Mouse (Mus musculus) kidney, embryonic 16.5 days (tissue): ENCODE data around the gene Dusp23. TPM values are rescaled to one million over a fixed set of nuclear protein-coding genes. Genes with fewer than 3 reads are reported as not detected.
A peak's percentile ranks its signal among the peaks of the same experiment; 100 is the strongest.

Source experiments
- ATAC-seq: fragments of 200-750 bp; cut with Nextera tagmentation; 2 replicates; pipeline ENCODE4 v1.8.0; 2017; ENCODE audit warnings: moderate TSS enrichment; ENCODE audit not compliant: low FRiP score, low TSS enrichment
- H3K27ac ChIP-seq: fragments of 300-500 bp; sonication (generic); 2 replicates; pipeline ENCODE4 v1.5.1; 2014; ENCODE audit warnings: low read length
- H3K27me3 ChIP-seq: fragments of 300-500 bp; sonication (generic); 2 replicates; pipeline ENCODE4 v1.6.1; 2014; ENCODE audit warnings: low read length, control low read depth, mixed read lengths; ENCODE audit not compliant: insufficient read depth
- H3K36me3 ChIP-seq: fragments of 300-500 bp; sonication (generic); 2 replicates; pipeline ENCODE4 v1.6.1; 2014; ENCODE audit warnings: low read length, control low read depth, mixed read lengths; ENCODE audit not compliant: insufficient read depth
- H3K4me1 ChIP-seq: fragments of 300-500 bp; sonication (generic); 2 replicates; pipeline ENCODE4 v1.6.1; 2014; ENCODE audit warnings: low read length, control low read depth, mixed read lengths; ENCODE audit not compliant: insufficient read depth
- H3K4me2 ChIP-seq: fragments of 300-500 bp; sonication (generic); replicated peaks from 2 replicates; pipeline ENCODE4 v1.6.1; 2014; ENCODE audit warnings: low read depth, low read length
- H3K4me3 ChIP-seq: fragments of 300-500 bp; sonication (generic); 2 replicates; pipeline ENCODE4 v1.5.1; 2014; ENCODE audit warnings: mild to moderate bottlenecking, low read length
- H3K9ac ChIP-seq: fragments of 300-500 bp; sonication (generic); replicated peaks from 2 replicates; pipeline ENCODE4 v1.6.1; 2014; ENCODE audit warnings: low read length
- H3K9me3 ChIP-seq: fragments of 300-500 bp; sonication (generic); 2 replicates; pipeline ENCODE4 v1.6.1; 2016; ENCODE audit warnings: low read length, control low read depth
- WGBS: fragments of 180-500 bp; shearing (Covaris S2); extraction: QIAGEN DNeasy Blood & Tissue Kit; methylation state at CpG from one replicate; pipeline ENCODE4 v1.1.7; 2014; 5-methylcytosine and 5-hydroxymethylcytosine counted together
- polyA plus RNA-seq: library from polyadenylated mRNA; unstranded; fragments of >200 nt; fragmentation: Nextera tagmentation; extraction: Ambion mirVana; gene quantifications from 2 replicates; pipeline ENCODE4 v1.2.1, GENCODE M21; 2015

Dusp23 gene
- polyA plus RNA-seq, 1 experiment from 2014 or later = 18.5 TPM

- ATAC-seq = peak; percentile 44; the same call in 1 of the 2 replicates
- Histone ChIP-seq H3K27me3 (no peaks in the 10 kb centered on the region), H3K4me2 (no peak overlapping the region), H3K9me3 (no peaks in the 10 kb centered on the region), H3K4me1 (peaks cover 24% of the 10 kb centered on the region), H3K27ac (no peak overlapping the region), H3K4me3 (no peak overlapping the region), H3K36me3 (no peaks in the 10 kb centered on the region), H3K9ac (no peak overlapping the region)
- 25% methylated on average over 10 of the region's 10 CpGs for WGBS
Measured at GRCm38 (mm10) chr1:172651288-172651987, 18.7 kb upstream of the Dusp23 start.

DNA sequence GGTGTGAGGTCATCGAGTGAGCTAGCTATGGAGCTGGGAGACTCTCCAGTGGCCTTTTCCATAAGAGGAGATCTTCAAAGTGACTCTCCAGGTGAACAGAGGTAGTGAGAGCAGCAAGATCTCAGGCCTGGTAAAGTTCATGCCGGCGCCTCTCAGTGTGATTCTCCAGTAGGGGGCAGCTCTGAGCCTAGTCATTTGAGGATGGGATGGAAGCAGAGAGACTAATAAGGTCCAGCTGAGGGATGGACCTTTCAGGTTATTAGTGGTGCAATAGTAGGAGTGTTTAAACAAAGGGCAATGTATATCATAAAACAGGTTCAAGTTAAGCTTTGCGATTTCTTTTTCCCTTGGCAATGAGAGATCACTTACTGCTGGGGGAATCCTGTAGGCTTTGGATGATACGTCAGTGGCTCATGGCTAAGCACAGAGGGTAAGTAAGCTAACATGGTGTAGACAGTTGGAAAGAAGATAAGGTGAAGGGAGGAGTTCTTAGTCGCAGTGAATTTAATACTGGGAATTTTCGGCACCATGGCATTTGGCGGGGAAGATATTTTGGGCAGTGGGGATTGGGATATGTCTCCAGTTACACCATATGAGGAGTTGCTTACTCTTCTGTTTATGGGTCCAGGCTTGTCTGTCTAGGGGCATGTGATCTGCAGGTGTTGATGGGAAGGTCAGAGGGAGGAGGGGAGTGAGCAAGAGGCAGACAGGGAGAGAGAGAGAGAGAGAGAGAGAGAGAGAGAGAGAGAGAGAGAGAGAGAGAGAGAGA lies 17.9 kb upstream of the Dusp23 start:
- Histone ChIP-seq H3K27me3 (no peaks in the 10 kb centered on the region), H3K9ac (no peak overlapping the region), H3K36me3 (no peaks in the 10 kb centered on the region), H3K9me3 (no peaks in the 10 kb centered on the region), H3K4me3 (no peak overlapping the region), H3K27ac (no peak overlapping the region), H3K4me2 (no peak overlapping the region), H3K4me1 (peaks cover 24% of the 10 kb centered on the region)
- peak; percentile 69; the same call in 1 of the 2 replicates for ATAC-seq
- 41% methylated on average over 8 of the region's 8 CpGs for WGBS

DNA sequence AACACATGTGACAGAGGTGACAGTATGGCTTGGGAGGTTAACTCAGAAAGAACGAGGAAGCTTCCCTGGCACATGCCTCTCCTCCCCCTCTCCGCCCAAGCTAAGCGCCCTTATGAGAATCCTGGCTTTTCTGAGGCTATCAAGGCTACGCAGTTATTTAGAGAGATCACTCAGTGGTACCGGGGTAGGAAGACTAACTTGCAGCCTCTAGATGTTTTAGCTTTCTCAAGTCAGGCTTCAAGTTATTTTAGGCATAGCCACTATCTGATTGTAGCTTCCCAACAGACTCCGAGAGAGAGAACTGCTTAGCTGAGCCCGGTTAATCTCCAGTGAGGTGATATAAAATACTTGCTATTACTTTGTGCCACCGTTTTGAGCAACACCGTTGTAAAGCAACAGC lies 16.6 kb upstream of the Dusp23 start:
- H3K27ac ChIP-seq = no peak overlapping the region
- no peak overlapping the region for H3K4me3 ChIP-seq
- no peak overlapping the region for H3K9ac ChIP-seq
- H3K4me2 ChIP-seq = no peak overlapping the region
- ATAC-seq = no peak
- H3K36me3 ChIP-seq = no peaks in the 10 kb centered on the region
- H3K27me3 ChIP-seq = no peaks in the 10 kb centered on the region
- 74% methylated on average over 9 of the region's 9 CpGs for WGBS
- H3K4me1 ChIP-seq = peaks cover 24% of the 10 kb centered on the region
- no peaks in the 10 kb centered on the region for H3K9me3 ChIP-seq

DNA sequence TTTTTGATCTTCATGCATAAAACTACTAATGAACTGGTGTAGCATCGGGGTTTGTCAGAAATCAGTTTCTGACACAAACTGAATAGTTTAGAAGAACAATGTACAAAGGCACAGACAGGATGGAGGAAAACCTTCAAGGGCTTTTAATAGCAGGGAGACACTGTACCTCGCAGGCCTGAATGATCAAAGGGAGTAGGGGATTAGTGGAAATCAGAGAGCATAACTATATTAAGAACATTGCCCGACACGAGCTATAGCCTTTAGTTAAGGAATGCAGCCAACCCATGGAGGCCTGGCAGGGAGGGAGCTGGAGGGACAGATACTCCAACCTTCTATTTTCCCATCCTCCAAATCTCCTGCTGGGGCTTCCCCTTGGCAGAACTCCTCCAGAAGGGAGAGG lies 14.5 kb upstream of the Dusp23 start:
- ATAC-seq = peak; percentile 22; the same call in 1 of the 2 replicates
- no peak overlapping the region for H3K4me3 ChIP-seq
- no peak overlapping the region for H3K27ac ChIP-seq
- WGBS = 29% methylated on average over 4 of the region's 4 CpGs
- no peak overlapping the region for H3K9ac ChIP-seq
- no peaks in the 10 kb centered on the region for H3K9me3 ChIP-seq
- H3K27me3 ChIP-seq = no peaks in the 10 kb centered on the region
- H3K36me3 ChIP-seq = no peaks in the 10 kb centered on the region
- H3K4me2 ChIP-seq = no peak overlapping the region
- peaks cover 22% of the 10 kb centered on the region for H3K4me1 ChIP-seq

DNA sequence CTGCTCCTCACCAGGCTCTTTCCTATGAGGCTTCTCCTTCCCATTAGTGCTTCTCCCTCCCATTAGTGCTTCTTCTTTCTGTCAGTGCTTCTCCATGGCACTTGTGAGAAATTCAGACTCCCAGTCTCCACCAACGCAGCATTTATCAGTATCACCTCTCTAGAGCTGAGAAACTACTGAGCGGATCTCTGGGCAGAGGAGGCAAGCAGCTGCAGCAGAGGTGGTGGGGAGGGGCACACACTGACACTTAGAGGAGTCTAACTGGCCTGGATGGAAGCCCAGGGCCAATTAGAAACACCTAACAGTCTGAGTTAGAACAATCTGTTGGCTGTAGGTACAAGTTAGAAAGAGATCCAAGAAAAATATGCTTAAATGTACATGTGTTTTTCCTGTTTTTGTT lies 6.0 kb upstream of the Dusp23 start:
- H3K27me3 ChIP-seq = no peaks in the 10 kb centered on the region
- WGBS = 40% methylated on average over 2 of the region's 2 CpGs
- H3K9me3 ChIP-seq = no peaks in the 10 kb centered on the region
- H3K9ac ChIP-seq = no peak overlapping the region
- H3K36me3 ChIP-seq = no peaks in the 10 kb centered on the region
- no peak overlapping the region for H3K4me2 ChIP-seq
- no peak for ATAC-seq
- H3K4me1 ChIP-seq = peaks cover 10% of the 10 kb centered on the region; the same call in 1 of the 2 replicates
- no peak overlapping the region for H3K27ac ChIP-seq
- no peak overlapping the region for H3K4me3 ChIP-seq

DNA sequence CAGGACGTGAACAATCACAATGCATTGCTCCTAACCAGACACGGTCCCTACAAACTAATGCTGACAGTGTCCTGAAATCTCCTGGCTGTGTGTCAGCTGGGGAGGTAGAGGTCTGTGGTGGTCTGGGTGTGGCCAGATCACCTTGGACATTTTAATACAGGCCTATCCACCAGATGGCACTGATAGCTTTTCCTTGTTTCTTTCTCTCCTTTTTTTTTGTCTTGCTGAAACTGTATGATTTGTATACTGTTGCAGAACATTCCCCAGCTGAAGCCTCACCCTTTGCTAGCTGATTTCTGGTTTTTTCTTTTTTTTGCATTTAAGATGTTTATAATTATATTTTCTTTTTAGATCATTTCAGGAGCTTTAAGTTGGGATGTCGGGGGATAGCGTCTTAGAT lies 5.0 kb upstream of the Dusp23 start:
- Histone ChIP-seq H3K9me3 (no peaks in the 10 kb centered on the region), H3K27ac (no peak overlapping the region), H3K4me3 (no peak overlapping the region), H3K4me2 (no peak overlapping the region), H3K4me1 (peaks cover 10% of the 10 kb centered on the region; the same call in 1 of the 2 replicates), H3K9ac (no peak overlapping the region), H3K36me3 (no peaks in the 10 kb centered on the region), H3K27me3 (no peaks in the 10 kb centered on the region)
- no peak for ATAC-seq
- 51% methylated on average over 4 of the region's 4 CpGs for WGBS

DNA sequence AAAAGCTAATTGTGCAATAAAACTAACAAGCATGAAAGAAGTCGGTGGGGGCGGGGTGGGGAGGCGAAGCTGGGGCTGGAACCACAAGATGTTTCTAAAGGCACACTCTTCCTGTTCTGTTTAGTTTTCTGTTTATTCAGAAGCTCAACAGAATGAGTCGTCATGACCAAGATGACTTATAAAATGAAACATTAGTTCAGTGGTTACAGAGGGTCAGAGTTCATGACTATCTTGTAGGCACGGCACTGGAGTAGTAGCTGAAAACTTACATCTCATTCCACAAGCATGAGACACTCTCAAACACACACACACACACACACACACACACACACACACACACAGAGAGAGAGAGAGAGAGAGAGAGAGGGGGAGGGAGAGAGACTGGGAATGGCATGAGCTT lies 3.5 kb upstream of the Dusp23 start:
- Histone ChIP-seq H3K36me3 (no peaks in the 10 kb centered on the region), H3K4me1 (peaks cover 10% of the 10 kb centered on the region; the same call in 1 of the 2 replicates), H3K4me3 (no peak overlapping the region), H3K27me3 (no peaks in the 10 kb centered on the region), H3K4me2 (no peak overlapping the region), H3K27ac (no peak overlapping the region), H3K9me3 (no peaks in the 10 kb centered on the region), H3K9ac (no peak overlapping the region)
- no peak for ATAC-seq
- WGBS = 74% methylated on average over 5 of the region's 5 CpGs

DNA sequence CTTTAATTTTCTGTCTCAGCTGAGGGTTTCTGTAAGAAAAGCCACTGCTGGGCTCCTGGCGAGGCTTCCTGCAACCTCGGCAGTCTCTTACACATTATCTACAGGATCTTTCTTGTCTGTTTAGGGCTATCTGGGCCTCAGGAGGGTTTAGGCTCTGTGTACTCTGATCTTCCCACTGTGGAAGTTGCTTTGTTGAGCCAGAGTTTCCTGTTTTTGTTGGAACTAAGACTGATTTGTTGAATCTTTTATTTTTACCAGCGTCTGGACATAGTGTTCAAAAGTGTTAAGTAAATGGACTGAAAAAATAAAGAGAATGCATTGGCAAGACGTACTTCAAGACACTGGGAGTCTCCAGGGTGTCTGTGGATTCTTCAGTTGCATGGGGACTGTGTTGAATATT lies 2.5 kb upstream of the Dusp23 start:
- peak overlapping the region; percentile 15; the same call in 1 of the 2 replicates for H3K27ac ChIP-seq
- 0 out of 2 replicates have a peak overlapping the region, but pooled peaks have one; percentile 4 for H3K9ac ChIP-seq
- ATAC-seq = no peak

GRCm38 (mm10) chr1:172634136-172634535 lies 1.4 kb upstream of the Dusp23 start:
- no peak overlapping the region for H3K9ac ChIP-seq
- no peaks in the 10 kb centered on the region for H3K9me3 ChIP-seq
- no peaks in the 10 kb centered on the region for H3K36me3 ChIP-seq
- H3K27me3 ChIP-seq = no peaks in the 10 kb centered on the region
- H3K4me3 ChIP-seq = no peak overlapping the region
- peaks cover 10% of the 10 kb centered on the region; the same call in 1 of the 2 replicates for H3K4me1 ChIP-seq
- 86% methylated on average over 2 of the region's 2 CpGs for WGBS
- 0 out of 2 replicates have a peak overlapping the region, but pooled peaks have one; percentile 3 for H3K4me2 ChIP-seq
- H3K27ac ChIP-seq = no peak overlapping the region
- ATAC-seq = no peak

More for the DNA sequence above, 2.5 kb upstream of the Dusp23 start:
- Histone ChIP-seq H3K4me2 (no peak overlapping the region), H3K36me3 (no peaks in the 10 kb centered on the region), H3K9me3 (no peaks in the 10 kb centered on the region), H3K27me3 (no peaks in the 10 kb centered on the region), H3K4me3 (no peak overlapping the region), H3K4me1 (peaks cover 10% of the 10 kb centered on the region; the same call in 1 of the 2 replicates)
- 26% methylated on average over 4 of the region's 4 CpGs for WGBS

GRCm38 (mm10) chr1:172631721-172632120 lies 1.0 kb downstream of the Dusp23 start:
- no peaks in the 10 kb centered on the region for H3K27me3 ChIP-seq
- 79% methylated on average over 5 of the region's 5 CpGs for WGBS
- no peak overlapping the region for H3K4me2 ChIP-seq
- ATAC-seq = no peak
- no peaks in the 10 kb centered on the region for H3K36me3 ChIP-seq
- no peak overlapping the region for H3K9ac ChIP-seq
- H3K4me3 ChIP-seq = no peak overlapping the region
- H3K4me1 ChIP-seq = peaks cover 5% of the 10 kb centered on the region; the same call in 1 of the 2 replicates
- no peak overlapping the region for H3K27ac ChIP-seq
- no peaks in the 10 kb centered on the region for H3K9me3 ChIP-seq
